Comparison of ENCODE assay signal across 8 mouse cellular contexts in genomic region chr13:23369421-23369765, GRCm38 (mm10). TPM values are rescaled to one million over a fixed set of nuclear protein-coding genes. Genes with fewer than 3 reads are reported as not detected.
DNase-seq lines count a peak whose midpoint lies in the region; ATAC-seq and TF ChIP-seq lines count a peak whose summit lies in the region.

No protein-coding gene starts in this region.

- H3K9ac ChIP-seq in lung, embryonic 16.5 days (ENCODE audit: low read length) = peak overlapping the region; percentile 77
- H3K9ac ChIP-seq in limb, embryonic 12.5 days (replicated peaks) = peak overlapping the region; percentile 66

- no peak for TF ChIP-seq POLR2A in olfactory bulb, adult 2 months (IDR thresholded peaks at IDR 0.05; ENCODE audit: insufficient read depth, low read depth, low read length)

- no peaks in the 10 kb centered on the region for H3K9me3 ChIP-seq in lung, embryonic 16.5 days (ENCODE audit: control insufficient read depth, low read length)
- H3K9me3 ChIP-seq in erythroblast, embryonic 14.5 days (ENCODE audit: control insufficient read depth, low read length) = no peaks in the 10 kb centered on the region
- H3K9me3 ChIP-seq in limb, embryonic 12.5 days = no peaks in the 10 kb centered on the region

- TF ChIP-seq CTCF in olfactory bulb, adult 2 months (IDR thresholded peaks at IDR 0.05; ENCODE audit: insufficient read depth, low read depth, low read length) = no peak

- H3K27ac ChIP-seq in lung, embryonic 16.5 days (ENCODE audit: low read length) = peak overlapping the region; percentile 99
- peak overlapping the region; percentile 97 for H3K27ac ChIP-seq in limb, embryonic 12.5 days
- peak overlapping the region; percentile 16 for H3K27ac ChIP-seq in olfactory bulb, adult 2 months (ENCODE audit: insufficient read depth, low read depth, low read length)

- H3K36me3 ChIP-seq in lung, embryonic 16.5 days (ENCODE audit: control insufficient read depth, insufficient read depth, low read length) = no peaks in the 10 kb centered on the region; the same call in none of the 2 replicates
- H3K36me3 ChIP-seq in erythroblast, embryonic 14.5 days (ENCODE audit: control insufficient read depth) = peaks cover 21% of the 10 kb centered on the region
- peaks cover 15% of the 10 kb centered on the region for H3K36me3 ChIP-seq in limb, embryonic 12.5 days

- peak overlapping the region; percentile 76 for H3K4me2 ChIP-seq in lung, embryonic 16.5 days (ENCODE audit: low read depth, low read length)
- H3K4me2 ChIP-seq in limb, embryonic 12.5 days = peak overlapping the region; percentile 70

- no peaks in the 10 kb centered on the region for H3K27me3 ChIP-seq in lung, embryonic 16.5 days (ENCODE audit: control insufficient read depth, insufficient read depth, low read depth, low read length)
- no peaks in the 10 kb centered on the region for H3K27me3 ChIP-seq in erythroblast, embryonic 14.5 days (ENCODE audit: control insufficient read depth)
- H3K27me3 ChIP-seq in limb, embryonic 12.5 days = no peaks in the 10 kb centered on the region

- peaks cover 20% of the 10 kb centered on the region for H3K4me1 ChIP-seq in lung, embryonic 16.5 days (replicated peaks; ENCODE audit: control insufficient read depth, insufficient read depth, low read length)
- peaks cover 38% of the 10 kb centered on the region for H3K4me1 ChIP-seq in erythroblast, embryonic 14.5 days (ENCODE audit: control insufficient read depth)
- peaks cover 26% of the 10 kb centered on the region for H3K4me1 ChIP-seq in limb, embryonic 12.5 days (replicated peaks)
- H3K4me1 ChIP-seq in olfactory bulb, adult 2 months (ENCODE audit: control insufficient read depth, insufficient read depth, low read length) = no peaks in the 10 kb centered on the region

- peak; percentile 10 for ATAC-seq in lung, embryonic 16.5 days (ENCODE audit: low read depth)
- ATAC-seq in limb, embryonic 12.5 days (ENCODE audit: insufficient number of reproducible peaks, insufficient read depth, low FRiP score, low TSS enrichment, low read depth) = peak; percentile 12; the same call in 1 of the 2 replicates

- DNase-seq in lung, postnatal 25 days (ENCODE audit: low spot score) = no peak
- DNase-seq in spleen, postnatal 36 days (ENCODE audit: low spot score in 2 of 2) = no peak
- no peak for DNase-seq in frontal cortex, postnatal 25 days (ENCODE audit: low spot score in 2 of 2)
- DNase-seq in adipocyte (ENCODE audit: low spot score) = no peak

- H3K4me3 ChIP-seq in lung, embryonic 16.5 days (ENCODE audit: low read length) = peak overlapping the region; percentile 89
- H3K4me3 ChIP-seq in erythroblast, embryonic 14.5 days (replicated peaks) = peak overlapping the region; percentile 85
- H3K4me3 ChIP-seq in limb, embryonic 12.5 days (replicated peaks) = peak overlapping the region; percentile 70
- H3K4me3 ChIP-seq in olfactory bulb, adult 2 months (ENCODE audit: insufficient read depth, low read depth, low read length) = peak overlapping the region; percentile 76

- under 1% methylated on average over 10 of the region's 10 CpGs for WGBS in lung, embryonic 16.5 days
- WGBS in limb, embryonic 12.5 days = 0% methylated on average over 10 of the region's 10 CpGs
- WGBS in olfactory bulb, adult 2 months = 0% methylated on average over 10 of the region's 10 CpGs

RNA-seq across cellular contexts. Expression of gene Zfp322a, which starts 0.4 kb away (rescaled TPM):
- 56.0 and 56.3 TPM in 2 replicates for polyA plus RNA-seq in lung, embryonic 16.5 days (2015; fragmentation: Nextera tagmentation; extraction: Ambion mirVana)
- 0.01 TPM in 2 replicates for polyA plus RNA-seq in erythroblast, embryonic 14.5 days (2012)
- 70.7 and 75.5 TPM in 2 replicates for polyA plus RNA-seq in limb, embryonic 12.5 days (2016; fragmentation: Nextera tagmentation; extraction: Ambion mirVana)
- polyA plus RNA-seq in olfactory bulb, adult 2 months (2012; ENCODE audit: insufficient read depth, insufficient read length, low replicate concordance, missing spikeins) = not detected in 2 replicates

RNA-seq across cellular contexts. Expression of gene Abt1, which starts 54.3 kb away (rescaled TPM):
- 11.8 and 12.3 TPM in 2 replicates for polyA plus RNA-seq in lung, embryonic 16.5 days (2015; fragmentation: Nextera tagmentation; extraction: Ambion mirVana)
- 0.76 and 0.84 TPM in 2 replicates for polyA plus RNA-seq in erythroblast, embryonic 14.5 days (2012)
- 14.4 and 15.2 TPM in 2 replicates for polyA plus RNA-seq in limb, embryonic 12.5 days (2016; fragmentation: Nextera tagmentation; extraction: Ambion mirVana)
- polyA plus RNA-seq in olfactory bulb, adult 2 months (2012; ENCODE audit: insufficient read depth, insufficient read length, low replicate concordance, missing spikeins) = not detected in 2 replicates

Comparison
In these comparisons a context has a peak if more than half of its experiments do, and no peak if none do; other contexts are left out.
1. H3K27ac ChIP-seq: peak in every context shown above with its lines; median percentile 99 in lung, embryonic 16.5 days; 97 in limb, embryonic 12.5 days; 16 in olfactory bulb, adult 2 months.